Mouse (Mus musculus): Measurements from ENCODE around the gene Btbd11.

DNA sequence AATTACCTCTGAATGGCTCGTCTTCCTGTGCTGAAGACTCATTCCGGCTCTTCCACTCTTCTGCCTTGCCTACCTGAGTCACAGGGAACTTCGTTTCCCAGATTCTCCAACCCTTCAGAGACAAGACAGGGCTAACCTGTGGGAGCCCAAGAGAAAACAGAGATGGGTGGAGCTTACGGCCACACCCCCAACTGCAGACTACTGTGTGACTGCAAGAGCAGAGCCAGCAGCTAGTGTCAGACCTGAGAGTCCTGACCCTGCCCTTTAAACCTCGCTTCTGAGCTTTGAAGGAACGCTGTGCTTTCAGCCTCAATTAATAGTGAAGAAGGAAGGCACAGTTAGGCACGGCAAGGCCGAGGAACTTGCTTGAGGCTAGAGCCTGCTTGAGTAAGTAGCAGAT lies 7.6 kb upstream of the Btbd11 start:
- TF ChIP-seq POLR2A (IDR thresholded peaks at IDR 0.05; ENCODE audit: borderline replicate concordance, low read depth, low read length) = no peak
- TF ChIP-seq CTCF (IDR thresholded peaks at IDR 0.05; ENCODE audit: low read depth, low read length) = no peak
